Mouse (Mus musculus): ENCODE results near the gene Cyp2c23. TPM values are rescaled to one million over a fixed set of nuclear protein-coding genes. Genes with fewer than 3 reads are reported as not detected.

Gene Cyp2c23
- not detected for total RNA-seq (2022)

GRCm38 (mm10) chr19:44028972-44029371 lies at the start of gene Cyp2c23:
Cyp2c23 (minus strand) TSS chr19:44029208.
- no peak for DNase-seq (ENCODE audit: low spot score in 2 of 2)

- DNase-seq (ENCODE audit: low spot score in 2 of 2): no peak
Measured at GRCm38 (mm10) chr19:44077024-44077423, 48.0 kb upstream of the Cyp2c23 start.

- no peak for DNase-seq (ENCODE audit: low spot score in 2 of 2)
Measured at GRCm38 (mm10) chr19:44076457-44076856, 47.4 kb upstream of the Cyp2c23 start.

GRCm38 (mm10) chr19:44074986-44075385 lies 46.0 kb upstream of the Cyp2c23 start:
- DNase-seq (ENCODE audit: low spot score in 2 of 2): no peak

- DNase-seq (ENCODE audit: low spot score in 2 of 2): no peak
Measured at GRCm38 (mm10) chr19:44071166-44071565, 42.2 kb upstream of the Cyp2c23 start.

- DNase-seq (ENCODE audit: low spot score in 2 of 2): no peak
Measured at GRCm38 (mm10) chr19:44069914-44070232, 40.9 kb upstream of the Cyp2c23 start.

GRCm38 (mm10) chr19:44069121-44069913 lies 40.3 kb upstream of the Cyp2c23 start, which contains the start of gene Erlin1:
Erlin1 (minus strand) TSS chr19:44069785.
- peak; percentile 66 to 84 for DNase-seq (ENCODE audit: low spot score in 2 of 2)

GRCm38 (mm10) chr19:44068232-44068631 lies 39.2 kb upstream of the Cyp2c23 start:
- DNase-seq (ENCODE audit: low spot score in 2 of 2): no peak

GRCm38 (mm10) chr19:44067323-44068049 lies 38.5 kb upstream of the Cyp2c23 start:
- no peak for DNase-seq (ENCODE audit: low spot score in 2 of 2)

GRCm38 (mm10) chr19:44064734-44065133 lies 35.7 kb upstream of the Cyp2c23 start:
- no peak for DNase-seq (ENCODE audit: low spot score in 2 of 2)

GRCm38 (mm10) chr19:44063773-44064172 lies 34.8 kb upstream of the Cyp2c23 start:
- DNase-seq (ENCODE audit: low spot score in 2 of 2): no peak

GRCm38 (mm10) chr19:44060226-44060625 lies 31.2 kb upstream of the Cyp2c23 start:
- DNase-seq (ENCODE audit: low spot score in 2 of 2): no peak

- no peak for DNase-seq (ENCODE audit: low spot score in 2 of 2)
Measured at GRCm38 (mm10) chr19:44055173-44055826, 26.3 kb upstream of the Cyp2c23 start.

GRCm38 (mm10) chr19:44050388-44050787 lies 21.4 kb upstream of the Cyp2c23 start:
- DNase-seq (ENCODE audit: low spot score in 2 of 2): no peak

GRCm38 (mm10) chr19:44049282-44049681 lies 20.3 kb upstream of the Cyp2c23 start:
- no peak for DNase-seq (ENCODE audit: low spot score in 2 of 2)

- DNase-seq (ENCODE audit: low spot score in 2 of 2): no peak
Measured at GRCm38 (mm10) chr19:44045847-44046246, 16.8 kb upstream of the Cyp2c23 start.

- DNase-seq (ENCODE audit: low spot score in 2 of 2): no peak
Measured at GRCm38 (mm10) chr19:44042121-44042520, 13.1 kb upstream of the Cyp2c23 start.

GRCm38 (mm10) chr19:44033396-44033795 lies 4.4 kb upstream of the Cyp2c23 start:
- DNase-seq (ENCODE audit: low spot score in 2 of 2): no peak

GRCm38 (mm10) chr19:44032046-44032744 lies 3.2 kb upstream of the Cyp2c23 start:
- no peak for DNase-seq (ENCODE audit: low spot score in 2 of 2)

GRCm38 (mm10) chr19:44030024-44030423 lies 1.0 kb upstream of the Cyp2c23 start:
- no peak for DNase-seq (ENCODE audit: low spot score in 2 of 2)

GRCm38 (mm10) chr19:44026956-44027530 lies 2.0 kb downstream of the Cyp2c23 start:
- DNase-seq (ENCODE audit: low spot score in 2 of 2): no peak

All from layer of hippocampus, adult 8-10 months (tissue).